Mouse (Mus musculus) neural tube, postnatal 0 days (tissue): Measurements from ENCODE around the gene Bcap31. TPM values are rescaled to one million over a fixed set of nuclear protein-coding genes. Genes with fewer than 3 reads are reported as not detected.

Source experiments
- polyA plus RNA-seq: library from polyadenylated mRNA; unstranded; fragments of >200 nt; fragmentation: Nextera tagmentation; extraction: Ambion mirVana; gene quantifications from 2 replicates; pipeline ENCODE4 v1.2.1, GENCODE M21; 2015

The Bcap31 gene
- 152 and 157 TPM in 2 replicates for polyA plus RNA-seq

GRCm38 (mm10) chrX:73716109-73716661 is at the start of gene Bcap31, which contains the start of gene Abcd1:
Gene Bcap31, minus strand, starts transcription at chrX:73716175.
Gene Abcd1, plus strand, starts transcription at chrX:73716597.

GRCm38 (mm10) chrX:73756334-73757140 is 40.6 kb upstream of the Bcap31 start, which contains the start of gene Plxnb3:
Gene Plxnb3, plus strand, starts transcription at chrX:73757090.

GRCm38 (mm10) chrX:73672879-73673618 is 42.9 kb downstream of the Bcap31 start, which contains the start of gene Slc6a8:
Gene Slc6a8, plus strand, starts transcription at chrX:73673150.

GRCm38 (mm10) chrX:73659575-73660283 is 56.2 kb downstream of the Bcap31 start, which contains the start of gene Pnck:
Gene Pnck, minus strand, starts transcription at chrX:73660117.

GRCm38 (mm10) chrX:73639255-73639675 is 76.7 kb downstream of the Bcap31 start, which contains the start of gene Dusp9:
Gene Dusp9, plus strand, starts transcription at chrX:73639419.

Other genes with a start within 250 kb of the Bcap31 start
- 40.7 and 49.5 TPM in 2 replicates for gene Bgn, start 232.6 kb downstream of the Bcap31 start, polyA plus RNA-seq
- gene Atp2b3, start 213.1 kb downstream of the Bcap31 start, polyA plus RNA-seq, result 8.0 and 9.1 TPM in 2 replicates
- gene Dusp9, start 76.8 kb downstream of the Bcap31 start, polyA plus RNA-seq, result 2.0 and 2.2 TPM in 2 replicates
- 160 and 181 TPM in 2 replicates for gene Pnck, start 56.1 kb downstream of the Bcap31 start, polyA plus RNA-seq
- gene Slc6a8, start 43.0 kb downstream of the Bcap31 start, polyA plus RNA-seq, result 9.5 and 10.7 TPM in 2 replicates
- gene Abcd1, start 422 bp upstream of the Bcap31 start, polyA plus RNA-seq, result 11.4 and 13.1 TPM in 2 replicates
- 2.4 and 3.4 TPM in 2 replicates for gene Plxnb3, start 40.9 kb upstream of the Bcap31 start, polyA plus RNA-seq
- gene Srpk3, start 58.2 kb upstream of the Bcap31 start, polyA plus RNA-seq, result 2.1 and 2.8 TPM in 2 replicates
- 244 and 280 TPM in 2 replicates for gene Idh3g, start 70.7 kb upstream of the Bcap31 start, polyA plus RNA-seq
- 211 and 212 TPM in 2 replicates for gene Ssr4, start 70.9 kb upstream of the Bcap31 start, polyA plus RNA-seq
- gene Pdzd4, start 108.8 kb upstream of the Bcap31 start, polyA plus RNA-seq, result 4.0 and 4.7 TPM in 2 replicates
- gene Avpr2, start 175.9 kb upstream of the Bcap31 start, polyA plus RNA-seq, result not detected in 2 replicates
- gene L1cam, start 179.9 kb upstream of the Bcap31 start, polyA plus RNA-seq, result 55.5 and 73.7 TPM in 2 replicates
- gene Arhgap4, start 205.7 kb upstream of the Bcap31 start, polyA plus RNA-seq, result 1.9 and 2.2 TPM in 2 replicates
- 118 TPM in 2 replicates for gene Naa10, start 205.8 kb upstream of the Bcap31 start, polyA plus RNA-seq
- 12.8 and 15.2 TPM in 2 replicates for gene Renbp, start 214.7 kb upstream of the Bcap31 start, polyA plus RNA-seq